Mouse (Mus musculus) kidney, adult 2 months (tissue): ENCODE data around the gene Nxf3. TPM values are rescaled to one million over a fixed set of nuclear protein-coding genes. Genes with fewer than 3 reads are reported as not detected.

Source experiments
- DNase-seq: peaks from one replicate; pipeline ENCODE4 v3.0.0; 2021
- H3K27ac ChIP-seq: fragments of 200-500 bp; 2 replicates; pipeline ENCODE4 v1.5.1; 2012; ENCODE audit warnings: low read depth, low read length, control low read depth, inconsistent platforms; ENCODE audit not compliant: insufficient read depth
- H3K27me3 ChIP-seq: fragments of 200-500 bp; replicated peaks from 2 replicates; pipeline ENCODE4 v1.6.1; 2012; ENCODE audit warnings: mild to moderate bottlenecking, moderate library complexity, low read length, inconsistent platforms; ENCODE audit not compliant: control insufficient read depth, insufficient read depth
- H3K36me3 ChIP-seq: fragments of 200-500 bp; 2 replicates; pipeline ENCODE4 v1.6.1; 2012; ENCODE audit warnings: mild to moderate bottlenecking, moderate library complexity, low read length, inconsistent platforms; ENCODE audit not compliant: control insufficient read depth, insufficient read depth
- H3K4me1 ChIP-seq: fragments of 200-500 bp; 2 replicates; pipeline ENCODE4 v1.6.1; 2011; ENCODE audit warnings: low read length; ENCODE audit not compliant: control insufficient read depth, insufficient read depth
- H3K4me3 ChIP-seq: fragments of 200-500 bp; 2 replicates; pipeline ENCODE4 v1.5.1; 2011; ENCODE audit warnings: mild to moderate bottlenecking, low read depth, low read length, control low read depth; ENCODE audit not compliant: insufficient read depth
- CTCF ChIP-seq: fragments of 200-500 bp; conservative IDR thresholded peaks from 2 replicates; pipeline ENCODE4 v1.5.1; 2011; ENCODE audit warnings: low read depth, mild to moderate bottlenecking, control low read depth, low read length, moderate library complexity, mixed read lengths; ENCODE audit not compliant: insufficient read depth, insufficient read length
- POLR2A ChIP-seq: fragments of 200-500 bp; IDR thresholded peaks from one replicate; pipeline ENCODE4 v1.6.1; 2011; ENCODE audit warnings: low read depth, low read length, control low read depth
- WGBS: fragments of 180-500 bp; shearing (Covaris S2); methylation state at CpG from one replicate; pipeline ENCODE4 v1.1.7; 2018; 5-methylcytosine and 5-hydroxymethylcytosine counted together
- polyA plus RNA-seq: library from polyadenylated mRNA; depleted of rRNA; stranded (reverse); fragments of >200 nt; gene quantifications from 2 replicates; pipeline ENCODE4 v1.2.3, GENCODE M21; 2012; rRNA removed

The Nxf3 gene
- not detected in 2 replicates for polyA plus RNA-seq

DNA sequence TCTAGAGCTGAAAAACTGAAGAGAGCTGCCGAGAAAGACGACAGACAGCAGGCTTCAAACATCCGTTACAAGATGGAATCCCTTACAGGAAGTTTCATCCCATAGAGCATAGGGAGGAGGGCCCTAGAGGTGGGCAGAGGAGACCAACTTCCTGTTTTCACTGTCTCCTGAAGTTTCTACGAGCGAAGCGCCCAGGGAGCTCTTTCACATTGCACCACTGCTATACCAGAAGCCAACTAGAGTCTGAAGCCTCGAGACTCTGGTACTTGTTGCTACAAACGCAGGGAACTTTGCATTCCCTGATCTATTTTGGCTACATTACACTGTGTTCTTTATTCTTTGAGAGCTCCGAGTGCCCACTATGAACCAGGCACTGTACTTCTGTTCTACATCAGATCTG, at the start of gene Nxf3:
Nxf3 (minus strand) TSS at position 101 of the 400 bp plus-strand sequence.
- no peaks in the 10 kb centered on the region for H3K36me3 ChIP-seq
- no peak for DNase-seq
- no peaks in the 10 kb centered on the region for H3K4me1 ChIP-seq
- no peaks in the 10 kb centered on the region for H3K27me3 ChIP-seq
- 79% methylated on average over 9 of the region's 9 CpGs for WGBS
- no peak within 1 kb of the TSS for H3K4me3 ChIP-seq
- no peak within 1 kb of the TSS for H3K27ac ChIP-seq
- TF ChIP-seq POLR2A (no peak), CTCF (no peak)

DNA sequence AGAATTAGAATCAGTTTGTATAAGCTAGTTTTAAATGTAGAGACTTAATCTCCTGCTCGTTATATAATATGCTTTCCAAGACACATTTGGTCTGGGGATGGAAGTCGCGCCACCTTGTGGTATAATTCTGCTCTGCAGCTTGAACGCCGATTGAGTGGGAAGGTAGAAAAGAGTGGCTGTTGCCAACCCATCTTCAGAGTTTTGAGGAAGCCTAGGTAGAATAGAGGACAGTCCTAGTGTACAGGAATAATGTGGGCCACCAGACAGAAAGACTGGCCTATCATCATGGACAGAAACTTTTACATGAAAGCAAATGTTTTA, 42.6 kb upstream of the Nxf3 start:
- WGBS: 2% methylated on average over 5 of the region's 5 CpGs
- DNase-seq: peak; percentile 45
- no peak overlapping the region for H3K27ac ChIP-seq
- TF ChIP-seq POLR2A (no peak), CTCF (peak; percentile 55)
- no peak overlapping the region for H3K4me3 ChIP-seq
- H3K36me3 ChIP-seq: no peaks in the 10 kb centered on the region
- H3K27me3 ChIP-seq: no peaks in the 10 kb centered on the region
- H3K4me1 ChIP-seq: no peaks in the 10 kb centered on the region

DNA sequence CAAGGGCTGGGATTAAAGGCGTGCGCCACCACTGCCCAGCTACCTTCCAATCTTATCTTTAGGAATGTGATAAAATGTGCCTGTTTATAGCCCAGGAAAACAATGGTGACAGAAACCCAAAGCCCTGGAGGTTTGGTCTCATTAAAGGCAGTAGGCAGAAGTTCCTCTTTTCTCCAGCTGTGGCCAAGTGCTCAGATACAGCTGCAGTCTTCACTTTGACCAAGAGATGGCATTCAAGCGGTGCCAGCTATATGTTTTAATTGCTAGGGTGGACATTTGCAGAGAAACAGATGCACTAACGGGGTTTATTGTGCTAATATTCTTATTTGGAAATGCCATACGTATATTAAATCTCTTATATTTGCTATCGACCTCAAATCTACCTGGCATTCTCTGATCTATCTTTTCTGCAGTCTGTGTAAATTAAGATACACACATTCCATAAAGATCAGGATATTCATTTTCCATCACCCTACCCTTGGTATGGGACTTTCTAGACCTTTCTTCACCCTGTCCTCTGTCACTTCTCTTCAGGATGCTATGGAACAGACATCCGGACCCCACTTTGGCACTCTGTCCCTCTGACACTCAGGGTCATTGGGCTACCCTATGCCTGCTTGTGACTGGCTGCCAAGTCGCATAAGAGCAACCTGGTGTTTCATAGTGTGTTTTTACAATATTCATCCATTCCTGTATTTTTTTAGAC, 42.1 kb upstream of the Nxf3 start:
- TF ChIP-seq CTCF (no peak), POLR2A (no peak)
- Histone ChIP-seq H3K4me1 (no peaks in the 10 kb centered on the region), H3K36me3 (no peaks in the 10 kb centered on the region), H3K4me3 (no peak overlapping the region), H3K27me3 (no peaks in the 10 kb centered on the region), H3K27ac (no peak overlapping the region)
- no peak for DNase-seq
- 48% methylated on average over 8 of the region's 8 CpGs for WGBS

DNA sequence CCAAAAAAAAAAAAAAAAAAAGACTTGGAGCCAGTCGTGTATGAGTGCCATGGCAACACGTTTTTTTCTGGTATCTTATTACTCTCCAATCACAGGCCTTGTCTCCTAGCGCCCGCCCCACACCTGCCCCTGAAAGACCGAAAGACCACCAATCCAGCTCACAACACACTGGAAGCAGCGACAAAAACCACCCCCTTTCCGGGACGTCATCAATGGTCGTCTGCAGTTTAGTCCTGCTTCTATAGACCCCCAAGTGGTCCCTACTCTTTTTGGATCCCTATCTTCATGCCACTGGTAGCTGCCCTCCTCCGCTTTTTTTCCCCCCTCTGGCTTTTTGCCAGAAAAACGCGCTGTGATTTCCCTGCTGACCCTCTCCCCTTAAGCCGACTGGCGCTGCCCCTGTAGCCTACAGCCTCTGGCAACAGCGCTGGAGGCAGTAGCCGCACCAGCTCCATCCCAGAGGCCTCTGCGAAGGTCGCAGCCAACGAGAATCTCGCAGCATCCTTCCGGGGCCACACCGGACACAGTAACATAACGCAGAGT, 30.4 kb upstream of the Nxf3 start:
- Histone ChIP-seq H3K4me1 (no peaks in the 10 kb centered on the region), H3K27me3 (no peaks in the 10 kb centered on the region), H3K36me3 (no peaks in the 10 kb centered on the region), H3K4me3 (no peak overlapping the region), H3K27ac (no peak overlapping the region)
- no peak for TF ChIP-seq POLR2A
- TF ChIP-seq CTCF: no peak
- 2% methylated on average over 23 of the region's 23 CpGs for WGBS
- DNase-seq: no peak

DNA sequence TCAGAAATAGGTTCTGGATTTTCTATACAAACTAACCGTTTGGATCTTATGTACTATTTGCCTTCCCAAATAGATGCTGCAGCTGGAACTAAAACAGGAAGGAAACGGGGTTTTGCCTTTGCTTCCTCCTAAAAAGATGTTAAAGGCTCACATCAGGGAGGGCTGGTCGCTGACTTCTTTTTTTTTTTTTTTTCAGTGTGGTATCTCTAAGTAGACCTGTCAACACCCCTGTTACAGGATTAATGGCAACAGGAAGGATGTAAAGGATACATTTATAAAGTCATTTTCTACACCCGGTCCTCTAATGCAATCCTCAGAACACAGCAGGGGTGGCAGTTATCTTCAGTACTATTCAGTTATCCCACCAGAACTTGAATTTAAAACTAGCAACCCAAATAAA, 30.0 kb upstream of the Nxf3 start:
- Histone ChIP-seq H3K36me3 (no peaks in the 10 kb centered on the region), H3K27me3 (no peaks in the 10 kb centered on the region), H3K4me1 (no peaks in the 10 kb centered on the region), H3K27ac (no peak overlapping the region), H3K4me3 (no peak overlapping the region)
- no peak for DNase-seq
- WGBS: 20% methylated on average over 4 of the region's 4 CpGs
- TF ChIP-seq CTCF (no peak), POLR2A (no peak)

DNA sequence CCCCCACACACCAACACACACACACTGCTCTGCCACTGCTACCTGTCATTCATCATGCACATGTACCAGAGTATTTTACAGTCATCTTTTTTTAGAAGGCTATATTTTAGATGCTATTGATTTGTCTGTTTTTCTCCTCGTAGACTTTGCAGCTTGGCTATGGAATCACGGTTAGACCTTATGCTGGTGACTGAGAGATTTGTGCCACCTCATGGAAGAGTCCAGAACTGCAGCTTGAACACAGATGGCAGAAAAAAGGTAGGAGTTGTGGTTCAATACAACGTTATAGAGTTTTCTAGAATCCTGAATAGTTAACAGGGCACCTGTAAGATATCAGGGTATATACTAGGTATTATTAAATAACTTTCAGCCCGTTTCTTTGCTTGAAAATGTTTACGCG, 22.9 kb upstream of the Nxf3 start:
- TF ChIP-seq CTCF: peak; percentile 47
- no peak for TF ChIP-seq POLR2A
- DNase-seq: peak; percentile 42
- H3K36me3 ChIP-seq: no peaks in the 10 kb centered on the region
- H3K27ac ChIP-seq: no peak overlapping the region
- no peak overlapping the region for H3K4me3 ChIP-seq
- no peaks in the 10 kb centered on the region for H3K4me1 ChIP-seq
- 30% methylated on average over 6 of the region's 6 CpGs for whole genome bisulfite sequencing
- no peaks in the 10 kb centered on the region for H3K27me3 ChIP-seq

DNA sequence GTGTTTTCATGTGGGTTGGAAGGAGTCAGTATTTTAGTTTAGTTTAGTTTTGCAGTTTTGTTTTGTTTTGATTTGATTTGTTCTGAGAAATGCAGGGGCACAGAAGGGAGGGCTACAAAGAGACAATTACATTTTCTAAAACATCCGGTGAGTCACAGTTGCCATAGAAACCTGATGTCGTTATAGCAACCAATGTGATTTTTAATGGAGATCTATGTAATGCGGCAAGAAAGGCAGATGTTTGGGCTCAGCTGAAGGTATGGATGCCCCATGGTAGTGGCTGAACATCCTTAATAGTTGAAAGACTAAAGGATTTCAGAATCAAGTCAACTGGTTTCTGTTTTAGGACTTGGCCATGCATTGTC, 19.7 kb upstream of the Nxf3 start:
- no peak for DNase-seq
- 53% methylated on average over 3 of the region's 3 CpGs for WGBS
- H3K4me1 ChIP-seq: no peaks in the 10 kb centered on the region
- H3K4me3 ChIP-seq: no peak overlapping the region
- TF ChIP-seq POLR2A (no peak), CTCF (no peak)
- H3K27me3 ChIP-seq: no peaks in the 10 kb centered on the region
- H3K36me3 ChIP-seq: no peaks in the 10 kb centered on the region
- no peak overlapping the region for H3K27ac ChIP-seq
